Mouse (Mus musculus) CH12.LX (cell line): ENCODE results near the gene Sec31a. TPM values are rescaled to one million over a fixed set of nuclear protein-coding genes. Genes with fewer than 3 reads are reported as not detected.

Source experiments
- DNase-seq: peaks from one replicate; pipeline ENCODE4 v3.0.0-alpha.2; 2013; ENCODE audit errors: extremely low read depth
- H3K27ac ChIP-seq: 2 replicates; pipeline ENCODE4 v1.5.1; 2012; ENCODE audit warnings: low read depth, mild to moderate bottlenecking, control low read depth, moderate library complexity; ENCODE audit not compliant: insufficient read depth
- H3K27me3 ChIP-seq: replicated peaks from 2 replicates; pipeline ENCODE3; 2012; ENCODE audit warnings: inconsistent platforms
- H3K36me3 ChIP-seq, 2 experiments: replicated peaks in 1 of 2; 2 replicates each; pipeline versions ENCODE3 to v1.6.1; 2012; ENCODE audit warnings: inconsistent platforms in 1 of 2, low read length in 1 of 2, mild to moderate bottlenecking in 1 of 2, mixed read lengths in 1 of 2, moderate library complexity in 1 of 2; ENCODE audit not compliant: control insufficient read depth in 1 of 2, insufficient read depth in 1 of 2
- H3K4me1 ChIP-seq, 2 experiments: 2 replicates each; pipeline ENCODE4 v1.6.1; 2012; ENCODE audit warnings: inconsistent platforms in 1 of 2, moderate library complexity in 1 of 2; ENCODE audit not compliant: insufficient read depth in 2 of 2, control insufficient read depth in 1 of 2
- H3K4me2 ChIP-seq: 2 replicates; pipeline ENCODE4 v1.6.1; 2012; ENCODE audit warnings: low read depth, mild to moderate bottlenecking, control low read depth; ENCODE audit not compliant: poor library complexity, insufficient read depth, severe bottlenecking
- H3K4me3 ChIP-seq, 3 experiments: fragments of 150-350 bp in 1 of 3; sonication (generic) in 1 of 3; replicated peaks in 1 of 3; 2 replicates each; pipeline versions ENCODE3 to v1.5.1; 2011 to 2012; ENCODE audit warnings: low read depth in 2 of 3, low read length in 2 of 3, mild to moderate bottlenecking in 2 of 3, moderate library complexity in 2 of 3, control low read depth in 1 of 3, improper control_type of control experiment in 1 of 3, inconsistent platforms in 1 of 3, mixed read lengths in 1 of 3; ENCODE audit not compliant: poor library complexity in 1 of 3
- H3K79me2 ChIP-seq: replicated peaks from 2 replicates; pipeline ENCODE4 v1.6.1; 2012; ENCODE audit warnings: mild to moderate bottlenecking, moderate library complexity; ENCODE audit not compliant: control insufficient read depth, poor library complexity, insufficient read depth, severe bottlenecking; ENCODE audit errors: extremely low read depth
- H3K9ac ChIP-seq: 2 replicates; pipeline ENCODE4 v1.6.1; 2012; ENCODE audit warnings: low read depth, mild to moderate bottlenecking, control low read depth, moderate library complexity; ENCODE audit not compliant: insufficient read depth
- H3K9me3 ChIP-seq: replicated peaks from 2 replicates; pipeline ENCODE3; 2012; ENCODE audit warnings: low read length, inconsistent platforms, mixed read lengths
- BHLHE40 ChIP-seq: IDR thresholded peaks from 2 replicates; pipeline ENCODE4 v1.6.1; 2011; ENCODE audit warnings: mild to moderate bottlenecking, low read depth, low read length, improper control_type of control experiment
- CHD1 ChIP-seq: IDR thresholded peaks from 2 replicates; pipeline ENCODE4 v1.6.1; 2012; ENCODE audit warnings: low read depth, low read length, improper control_type of control experiment, inconsistent platforms
- CTCF ChIP-seq, 2 experiments: IDR thresholded peaks in 1 of 2; conservative IDR thresholded peaks in 1 of 2; 2 replicates each; pipeline ENCODE4 v1.5.1; 2011 to 2012; ENCODE audit warnings: low read depth in 2 of 2, low read length in 2 of 2, improper control_type of control experiment in 1 of 2, inconsistent platforms in 1 of 2, mild to moderate bottlenecking in 1 of 2, moderate library complexity in 1 of 2
- ELF1 ChIP-seq: IDR thresholded peaks from 2 replicates; pipeline ENCODE4 v1.6.1; 2014; ENCODE audit warnings: low read depth, mild to moderate bottlenecking, inconsistent platforms, low read length, improper control_type of control experiment
- ETS1 ChIP-seq: conservative IDR thresholded peaks from 2 replicates; pipeline ENCODE4 v1.6.1; 2012; ENCODE audit warnings: low read depth, mild to moderate bottlenecking, inconsistent platforms, low read length, improper control_type of control experiment, moderate library complexity
- HCFC1 ChIP-seq: IDR thresholded peaks from 2 replicates; pipeline ENCODE4 v1.6.1; 2012; ENCODE audit warnings: low read depth, mild to moderate bottlenecking, inconsistent platforms, low read length, improper control_type of control experiment
- IRF4 ChIP-seq: IDR thresholded peaks from 2 replicates; pipeline ENCODE4 v1.6.1; 2014; ENCODE audit warnings: low read depth, mild to moderate bottlenecking, inconsistent platforms, low read length, improper control_type of control experiment
- JUN ChIP-seq: IDR thresholded peaks from 2 replicates; pipeline ENCODE4 v1.6.1; 2011; ENCODE audit warnings: low read depth, mild to moderate bottlenecking, low read length, improper control_type of control experiment, moderate library complexity; ENCODE audit not compliant: insufficient read depth
- KAT2A ChIP-seq: IDR thresholded peaks from 2 replicates; pipeline ENCODE4 v1.6.1; 2012; ENCODE audit warnings: low read length, improper control_type of control experiment, inconsistent platforms; ENCODE audit not compliant: insufficient replicate concordance
- MAFK ChIP-seq: IDR thresholded peaks from 2 replicates; pipeline ENCODE4 v1.6.1; 2011; ENCODE audit warnings: low read length, improper control_type of control experiment; ENCODE audit not compliant: insufficient replicate concordance
- MAX ChIP-seq: IDR thresholded peaks from 2 replicates; pipeline ENCODE4 v1.6.1; 2011; ENCODE audit warnings: low read length, improper control_type of control experiment
- MXI1 ChIP-seq: IDR thresholded peaks from 2 replicates; pipeline ENCODE4 v1.6.1; 2011; ENCODE audit warnings: mild to moderate bottlenecking, low read depth, low read length, improper control_type of control experiment
- MYC ChIP-seq: IDR thresholded peaks from 2 replicates; pipeline ENCODE4 v1.6.1; 2011; ENCODE audit warnings: low read depth, mild to moderate bottlenecking, improper control_type of control experiment, low read length
- NRF1 ChIP-seq: IDR thresholded peaks from 2 replicates; pipeline ENCODE4 v1.6.1; 2014; ENCODE audit warnings: low read depth, mild to moderate bottlenecking, inconsistent platforms, low read length, improper control_type of control experiment, moderate library complexity
- PAX5 ChIP-seq: IDR thresholded peaks from 2 replicates; pipeline ENCODE4 v1.6.1; 2012; ENCODE audit warnings: low read length, inconsistent platforms, mixed read lengths
- POLR2A ChIP-seq: IDR thresholded peaks from 2 replicates; pipeline ENCODE4 v1.6.1; 2011; ENCODE audit warnings: low read depth, mild to moderate bottlenecking, improper control_type of control experiment, low read length
- POLR2AphosphoS2 ChIP-seq: IDR thresholded peaks from 2 replicates; pipeline ENCODE4 v1.6.1; 2011; ENCODE audit warnings: low read depth, low read length, improper control_type of control experiment
- RAD21 ChIP-seq: IDR thresholded peaks from 2 replicates; pipeline ENCODE4 v1.6.1; 2011; ENCODE audit warnings: low read depth, mild to moderate bottlenecking, low read length, improper control_type of control experiment, moderate library complexity
- SIN3A ChIP-seq: IDR thresholded peaks from 2 replicates; pipeline ENCODE4 v1.6.1; 2012; ENCODE audit warnings: low read length, improper control_type of control experiment, inconsistent platforms
- SMC3 ChIP-seq: IDR thresholded peaks from 2 replicates; pipeline ENCODE4 v1.6.1; 2011; ENCODE audit warnings: low read depth, low read length, improper control_type of control experiment
- TBP ChIP-seq: conservative IDR thresholded peaks from 2 replicates; pipeline ENCODE4 v1.6.1; 2011; ENCODE audit warnings: low read depth, low read length, improper control_type of control experiment
- TCF12 ChIP-seq: IDR thresholded peaks from 2 replicates; pipeline ENCODE4 v1.6.1; 2014; ENCODE audit warnings: low read depth, mild to moderate bottlenecking, inconsistent platforms, low read length, improper control_type of control experiment
- USF1 ChIP-seq: IDR thresholded peaks from 2 replicates; pipeline ENCODE4 v1.6.1; 2014; ENCODE audit warnings: low read depth, mild to moderate bottlenecking, inconsistent platforms, low read length, improper control_type of control experiment
- USF2 ChIP-seq: conservative IDR thresholded peaks from 2 replicates; pipeline ENCODE4 v1.6.1; 2011; ENCODE audit warnings: low read depth, low read length, improper control_type of control experiment
- ZC3H11A ChIP-seq: IDR thresholded peaks from 2 replicates; pipeline ENCODE4 v1.6.1; 2012; ENCODE audit warnings: low read depth, mild to moderate bottlenecking, inconsistent platforms, low read length, improper control_type of control experiment
- ZKSCAN1 ChIP-seq: IDR thresholded peaks from 2 replicates; pipeline ENCODE4 v1.6.1; 2012; ENCODE audit warnings: low read depth, inconsistent platforms, low read length, improper control_type of control experiment, borderline replicate concordance
- ZMIZ1 ChIP-seq: IDR thresholded peaks from 2 replicates; pipeline ENCODE4 v1.6.1; 2012; ENCODE audit warnings: low read depth, mild to moderate bottlenecking, inconsistent platforms, low read length, improper control_type of control experiment
- ZNF384 ChIP-seq: IDR thresholded peaks from 2 replicates; pipeline ENCODE4 v1.6.1; 2012; ENCODE audit warnings: low read depth, low read length, improper control_type of control experiment, inconsistent platforms
- dilution Hi-C: fragments of 300-500 bp; cut with MboI; formaldehyde crosslinking; loops from 2 replicates; pipeline ENCODE4 v1.14.3; 2020; ENCODE audit warnings: low sequenced_read_pairs; ENCODE audit not compliant: extremely low pct_unique_long_range_greater_than_20kb, extremely low pct_ligation_motif_present
- in situ Hi-C: fragments of 300-500 bp; cut with MboI; formaldehyde crosslinking; loops from 3 replicates; pipeline ENCODE4 v1.14.3; 2019; ENCODE audit warnings: low sequenced_read_pairs, low pct_ligation_motif_present, low pct_unique_long_range_greater_than_20kb, mixed read lengths
- polyA plus RNA-seq: library from polyadenylated mRNA; unstranded; fragments of >175 nt; gene quantifications from 2 replicates; pipeline ENCODE4 v1.2.1, GENCODE M21; 2012; ENCODE audit warnings: low read depth; ENCODE audit not compliant: insufficient read length
- total RNA-seq, 2 experiments: library from RNA; depleted of rRNA; stranded (reverse); fragments of 300-350 nt in 1 of 2; fragments of >200 nt in 1 of 2; gene quantifications; 2 replicates each; pipeline ENCODE4 v1.2.3; 2012 to 2014

The Sec31a gene
- total and polyA plus RNA-seq, 3 experiments, result 48.5 to 161 (median 52.2) TPM

- Histone ChIP-seq H3K27me3 (peaks cover 1% of the 10 kb centered on the region), H3K27ac (no peak overlapping the region), H3K36me3 (no peaks in the 10 kb centered on the region), H3K79me2 (no peaks in the 10 kb centered on the region), H3K9ac (no peak overlapping the region), H3K4me3 (no peak overlapping the region), H3K4me1 (peaks cover 22 to 39% of the 10 kb centered on the region in 2 experiments), H3K9me3 (no peaks in the 10 kb centered on the region), H3K4me2 (no peak overlapping the region)
- in situ Hi-C loops, result no loop called here
- TF ChIP-seq MYC, result no peak
- TF ChIP-seq SMC3, result peak; percentile 66
- TF ChIP-seq ZMIZ1, result no peak
- TF ChIP-seq MAX, result no peak
- no peak for TF ChIP-seq TCF12
- peak; percentile 48 to 68 for TF ChIP-seq CTCF (conservative IDR thresholded peaks at IDR 0.05 in 1 of 2, IDR thresholded peaks at IDR 0.05 in 1 of 2; ENCODE audit: low read depth in 2 of 2, low read length in 2 of 2)
- no peak for TF ChIP-seq POLR2A
- TF ChIP-seq CHD1, result no peak
- TF ChIP-seq MXI1, result no peak
- no peak for TF ChIP-seq ETS1
- TF ChIP-seq RAD21, result peak; percentile 40
- no peak for TF ChIP-seq BHLHE40
- no peak for TF ChIP-seq KAT2A
- TF ChIP-seq SIN3A, result no peak
- TF ChIP-seq USF1, result no peak
- no peak for TF ChIP-seq IRF4
- dilution Hi-C loops, result no loop called here
- DNase-seq, result no peak
Measured at GRCm38 (mm10) chr5:100345118-100345517, 70.9 kb downstream of the Sec31a start.

GRCm38 (mm10) chr5:100343087-100343486 lies 72.9 kb downstream of the Sec31a start:
- Histone ChIP-seq H3K27ac (no peak overlapping the region), H3K9ac (no peak overlapping the region), H3K4me3 (no peak overlapping the region), H3K4me1 (peaks cover 21 to 31% of the 10 kb centered on the region in 2 experiments), H3K27me3 (peaks cover 1% of the 10 kb centered on the region), H3K79me2 (no peaks in the 10 kb centered on the region), H3K36me3 (no peaks in the 10 kb centered on the region), H3K4me2 (no peak overlapping the region), H3K9me3 (no peaks in the 10 kb centered on the region)
- no peak for DNase-seq
- no peak for TF ChIP-seq MAFK
- TF ChIP-seq HCFC1, result no peak
- no peak for TF ChIP-seq MYC
- TF ChIP-seq NRF1, result no peak
- no peak for TF ChIP-seq RAD21
- TF ChIP-seq ELF1, result no peak
- no peak for TF ChIP-seq PAX5
- no peak for TF ChIP-seq POLR2A
- no peak for TF ChIP-seq ZC3H11A
- no peak for TF ChIP-seq MAX
- TF ChIP-seq KAT2A, result no peak
- no peak for TF ChIP-seq ZKSCAN1
- no peak for TF ChIP-seq POLR2AphosphoS2
- TF ChIP-seq USF1, result no peak
- TF ChIP-seq ZNF384, result no peak
- TF ChIP-seq JUN, result no peak
- TF ChIP-seq TBP, result no peak
- no peak for TF ChIP-seq SIN3A
- TF ChIP-seq USF2, result no peak
- no peak for TF ChIP-seq ETS1
- in situ Hi-C loops, result no loop called here
- dilution Hi-C loops, result no loop called here
